Mouse (Mus musculus): ENCODE results near the gene Slc50a1. TPM values are rescaled to one million over a fixed set of nuclear protein-coding genes. Genes with fewer than 3 reads are reported as not detected.

Gene Slc50a1
- polyA plus RNA-seq (2016; fragmentation: Nextera tagmentation; extraction: Ambion mirVana), result 39.9 and 42.4 TPM in 2 replicates

- peaks cover 55% of the 10 kb centered on the region for H3K4me1 ChIP-seq
- peaks cover 33% of the 10 kb centered on the region for H3K36me3 ChIP-seq
- DNase-seq (ENCODE audit: low spot score), result peak; percentile 87
- H3K27ac ChIP-seq, result peak within 1 kb of the TSS; percentile 91
- WGBS, result 3% methylated on average over 39 of the region's 39 CpGs
- H3K9me3 ChIP-seq, result no peaks in the 10 kb centered on the region
- no peaks in the 10 kb centered on the region for H3K27me3 ChIP-seq (ENCODE audit: insufficient read depth, poor library complexity, severe bottlenecking)
- peak within 1 kb of the TSS; percentile 66 for H3K4me3 ChIP-seq
Observed at GRCm38 (mm10) chr3:89270051-89270755, at the start of gene Slc50a1. Gene Slc50a1, minus strand, starts transcription at chr3:89270570.

- Histone ChIP-seq H3K4me3 (peak overlapping the region; percentile 76), H3K9me3 (no peaks in the 10 kb centered on the region), H3K27me3 (ENCODE audit: insufficient read depth, poor library complexity, severe bottlenecking) (peaks cover 75% of the 10 kb centered on the region), H3K27ac (0 out of 2 replicates have a peak overlapping the region, but pooled peaks have one; percentile 42), H3K36me3 (no peaks in the 10 kb centered on the region), H3K4me1 (peaks cover 70% of the 10 kb centered on the region)
- DNase-seq (ENCODE audit: low spot score), result no peak
- 4% methylated on average over 58 of the region's 58 CpGs for WGBS
Observed at GRCm38 (mm10) chr3:89319591-89320350, 49.4 kb upstream of the Slc50a1 start.

- Histone ChIP-seq H3K4me3 (peak overlapping the region; percentile 76), H3K27me3 (ENCODE audit: insufficient read depth, poor library complexity, severe bottlenecking) (peaks cover 71% of the 10 kb centered on the region), H3K4me1 (peaks cover 77% of the 10 kb centered on the region), H3K27ac (no peak overlapping the region), H3K36me3 (no peaks in the 10 kb centered on the region), H3K9me3 (no peaks in the 10 kb centered on the region)
- no peak for DNase-seq (ENCODE audit: low spot score)
- 8% methylated on average over 21 of the region's 21 CpGs for WGBS
Observed at GRCm38 (mm10) chr3:89318971-89319590, 48.7 kb upstream of the Slc50a1 start.

GRCm38 (mm10) chr3:89318316-89318715 is 47.9 kb upstream of the Slc50a1 start:
- 70% methylated on average over 8 of the region's 8 CpGs for WGBS
- Histone ChIP-seq H3K4me3 (no peak overlapping the region), H3K4me1 (peaks cover 78% of the 10 kb centered on the region), H3K27me3 (ENCODE audit: insufficient read depth, poor library complexity, severe bottlenecking) (peaks cover 64% of the 10 kb centered on the region), H3K36me3 (no peaks in the 10 kb centered on the region), H3K27ac (no peak overlapping the region), H3K9me3 (no peaks in the 10 kb centered on the region)
- DNase-seq (ENCODE audit: low spot score), result no peak

- Histone ChIP-seq H3K36me3 (no peaks in the 10 kb centered on the region), H3K27me3 (ENCODE audit: insufficient read depth, poor library complexity, severe bottlenecking) (peaks cover 53% of the 10 kb centered on the region), H3K27ac (no peak overlapping the region), H3K9me3 (no peaks in the 10 kb centered on the region), H3K4me1 (peaks cover 71% of the 10 kb centered on the region), H3K4me3 (peak overlapping the region; percentile 57; the same call in 1 of the 2 replicates)
- WGBS, result 68% methylated on average over 6 of the region's 6 CpGs
- no peak for DNase-seq (ENCODE audit: low spot score)
Observed at GRCm38 (mm10) chr3:89317246-89317645, 46.9 kb upstream of the Slc50a1 start.

GRCm38 (mm10) chr3:89316833-89317232 is 46.5 kb upstream of the Slc50a1 start:
- no peak overlapping the region for H3K27ac ChIP-seq
- H3K4me3 ChIP-seq, result peak overlapping the region; percentile 57; the same call in 1 of the 2 replicates
- H3K4me1 ChIP-seq, result peaks cover 67% of the 10 kb centered on the region
- H3K27me3 ChIP-seq (ENCODE audit: insufficient read depth, poor library complexity, severe bottlenecking), result peaks cover 49% of the 10 kb centered on the region
- WGBS, result 3% methylated on average over 4 of the region's 4 CpGs
- DNase-seq (ENCODE audit: low spot score), result no peak
- H3K9me3 ChIP-seq, result no peaks in the 10 kb centered on the region
- no peaks in the 10 kb centered on the region for H3K36me3 ChIP-seq

GRCm38 (mm10) chr3:89315930-89316831 is 45.8 kb upstream of the Slc50a1 start:
- 21% methylated on average over 40 of the region's 40 CpGs for WGBS
- Histone ChIP-seq H3K36me3 (no peaks in the 10 kb centered on the region), H3K4me1 (peaks cover 60% of the 10 kb centered on the region), H3K27me3 (ENCODE audit: insufficient read depth, poor library complexity, severe bottlenecking) (peaks cover 42% of the 10 kb centered on the region), H3K27ac (peak overlapping the region; percentile 67; the same call in 1 of the 2 replicates), H3K9me3 (no peaks in the 10 kb centered on the region), H3K4me3 (peak overlapping the region; percentile 57)
- DNase-seq (ENCODE audit: low spot score), result no peak

- peaks cover 34% of the 10 kb centered on the region for H3K27me3 ChIP-seq (ENCODE audit: insufficient read depth, poor library complexity, severe bottlenecking)
- peak; percentile 89 for DNase-seq (ENCODE audit: low spot score)
- WGBS, result 9% methylated on average over 26 of the region's 26 CpGs
Observed at GRCm38 (mm10) chr3:89315195-89315929, 45.0 kb upstream of the Slc50a1 start.

GRCm38 (mm10) chr3:89314791-89315190 is 44.4 kb upstream of the Slc50a1 start:
- WGBS, result 52% methylated on average over 2 of the region's 2 CpGs
- Histone ChIP-seq H3K27ac (peak overlapping the region; percentile 67), H3K4me1 (peaks cover 47% of the 10 kb centered on the region), H3K9me3 (no peaks in the 10 kb centered on the region), H3K27me3 (ENCODE audit: insufficient read depth, poor library complexity, severe bottlenecking) (peaks cover 28% of the 10 kb centered on the region), H3K4me3 (peak overlapping the region; percentile 57), H3K36me3 (no peaks in the 10 kb centered on the region)
- no peak for DNase-seq (ENCODE audit: low spot score)

More at GRCm38 (mm10) chr3:89315195-89315929, 45.0 kb upstream of the Slc50a1 start:
- H3K4me3 ChIP-seq, result peak overlapping the region; percentile 57
- H3K9me3 ChIP-seq, result no peaks in the 10 kb centered on the region
- peak overlapping the region; percentile 67 for H3K27ac ChIP-seq
- H3K4me1 ChIP-seq, result peaks cover 52% of the 10 kb centered on the region
- no peaks in the 10 kb centered on the region for H3K36me3 ChIP-seq

- no peaks in the 10 kb centered on the region for H3K9me3 ChIP-seq
- H3K36me3 ChIP-seq, result no peaks in the 10 kb centered on the region
- peaks cover 24% of the 10 kb centered on the region for H3K27me3 ChIP-seq (ENCODE audit: insufficient read depth, poor library complexity, severe bottlenecking)
- H3K4me3 ChIP-seq, result no peak overlapping the region
- 66% methylated on average over 5 of the region's 5 CpGs for WGBS
- no peak for DNase-seq (ENCODE audit: low spot score)
- H3K4me1 ChIP-seq, result peaks cover 42% of the 10 kb centered on the region
- H3K27ac ChIP-seq, result 0 out of 2 replicates have a peak overlapping the region, but pooled peaks have one; percentile 67
Observed at GRCm38 (mm10) chr3:89314340-89314739, 44.0 kb upstream of the Slc50a1 start.

GRCm38 (mm10) chr3:89308089-89308488 is 37.7 kb upstream of the Slc50a1 start:
- WGBS, result 5% methylated on average over 9 of the region's 9 CpGs
- H3K9me3 ChIP-seq, result no peaks in the 10 kb centered on the region
- peaks cover 15% of the 10 kb centered on the region for H3K4me1 ChIP-seq
- H3K4me3 ChIP-seq, result no peak overlapping the region
- DNase-seq (ENCODE audit: low spot score), result peak; percentile 87
- H3K27me3 ChIP-seq (ENCODE audit: insufficient read depth, poor library complexity, severe bottlenecking), result no peaks in the 10 kb centered on the region
- no peaks in the 10 kb centered on the region for H3K36me3 ChIP-seq
- no peak overlapping the region for H3K27ac ChIP-seq

All from heart, embryonic 10.5 days (tissue).